Comparison of ENCODE assay signal across 8 mouse cellular contexts in genomic region chr15:78876991-78877809, GRCm38 (mm10). TPM values are rescaled to one million over a fixed set of nuclear protein-coding genes. Genes with fewer than 3 reads are reported as not detected.
DNase-seq lines count a peak whose midpoint lies in the region; ATAC-seq and TF ChIP-seq lines count a peak whose summit lies in the region.

Gene Gga1, plus strand, starts transcription at chr15:78877190.

- DNase-seq in MN1 (ENCODE audit: low spot score): peak; percentile 99
- DNase-seq in cerebellum, adult 9-10 months: peak; percentile 98
- peak; percentile 96 for DNase-seq in hindbrain, embryonic 10.5 days (ENCODE audit: low spot score)
- DNase-seq in layer of hippocampus, adult 9-11 months: peak; percentile 97
- peak; percentile 97 for DNase-seq in lung, postnatal 0 days (ENCODE audit: low spot score)
- DNase-seq in ovary, postnatal 14 days (ENCODE audit: low spot score): peak; percentile 94
- peak; percentile 92 for DNase-seq in thymus, postnatal 14 days

- peak within 1 kb of the TSS; percentile 99 for H3K27ac ChIP-seq in hindbrain, embryonic 10.5 days
- H3K27ac ChIP-seq in lung, postnatal 0 days (ENCODE audit: low read length): peak within 1 kb of the TSS; percentile 100

- peak; percentile 81 for ATAC-seq in frontal cortex, adult (ENCODE audit: low TSS enrichment)
- peak; percentile 85 for ATAC-seq in lung, postnatal 0 days

- H3K4me1 ChIP-seq in hindbrain, embryonic 10.5 days (replicated peaks): peaks cover 65% of the 10 kb centered on the region
- peaks cover 21% of the 10 kb centered on the region; the same call in 1 of the 2 replicates for H3K4me1 ChIP-seq in lung, postnatal 0 days (ENCODE audit: insufficient read depth, low read depth, low read length)

- no peaks in the 10 kb centered on the region for H3K27me3 ChIP-seq in hindbrain, embryonic 10.5 days (ENCODE audit: insufficient read depth, poor library complexity, severe bottlenecking)
- no peaks in the 10 kb centered on the region for H3K27me3 ChIP-seq in lung, postnatal 0 days (replicated peaks; ENCODE audit: insufficient read depth, low read length)

- H3K4me3 ChIP-seq in hindbrain, embryonic 10.5 days: peak within 1 kb of the TSS; percentile 76
- peak within 1 kb of the TSS; percentile 79 for H3K4me3 ChIP-seq in lung, postnatal 0 days (ENCODE audit: low read depth, low read length)

- peak; percentile 65 for TF ChIP-seq EP300 in lung, postnatal 0 days (IDR thresholded peaks at IDR 0.05)

- under 1% methylated on average over 91 of the region's 95 CpGs for WGBS in hindbrain, embryonic 10.5 days
- WGBS in lung, postnatal 0 days: under 1% methylated on average over 53 of the region's 95 CpGs

- H3K9me3 ChIP-seq in hindbrain, embryonic 10.5 days: no peaks in the 10 kb centered on the region
- no peaks in the 10 kb centered on the region for H3K9me3 ChIP-seq in lung, postnatal 0 days (ENCODE audit: low read length)

- H3K4me2 ChIP-seq in lung, postnatal 0 days (replicated peaks; ENCODE audit: low read depth, low read length): peak within 1 kb of the TSS; percentile 78

- H3K9ac ChIP-seq in lung, postnatal 0 days (replicated peaks; ENCODE audit: low read depth): peak within 1 kb of the TSS; percentile 89

- peak; percentile 35 for TF ChIP-seq CTCF in lung, postnatal 0 days (IDR thresholded peaks at IDR 0.05)

- H3K36me3 ChIP-seq in hindbrain, embryonic 10.5 days: peaks cover 31% of the 10 kb centered on the region
- H3K36me3 ChIP-seq in lung, postnatal 0 days (ENCODE audit: insufficient read depth, low read length): 0 out of 2 replicates have a peak, but pooled peaks cover 13% of the 10 kb centered on the region

RNA-seq across cellular contexts. Expression of gene Gga1, which starts in this region (rescaled TPM):
- polyA plus RNA-seq in hindbrain, embryonic 10.5 days (2016; fragmentation: Nextera tagmentation; extraction: Ambion mirVana): 51.1 and 60.7 TPM in 2 replicates
- polyA plus RNA-seq in lung, postnatal 0 days (2015; fragmentation: Nextera tagmentation; extraction: Ambion mirVana): 49.7 and 51.5 TPM in 2 replicates

Comparison
In these comparisons a context has a peak if more than half of its experiments do, and no peak if none do; other contexts are left out.
1. Peak in every context shown above with its lines: DNase-seq, ATAC-seq, H3K4me3 ChIP-seq and H3K27ac ChIP-seq.